Mouse (Mus musculus): ENCODE results near the gene Car5a. TPM values are rescaled to one million over a fixed set of nuclear protein-coding genes. Genes with fewer than 3 reads are reported as not detected.

Car5a gene
- total and polyA plus RNA-seq, 3 experiments, result 0.16 to 0.68 (median 0.57) TPM

DNA sequence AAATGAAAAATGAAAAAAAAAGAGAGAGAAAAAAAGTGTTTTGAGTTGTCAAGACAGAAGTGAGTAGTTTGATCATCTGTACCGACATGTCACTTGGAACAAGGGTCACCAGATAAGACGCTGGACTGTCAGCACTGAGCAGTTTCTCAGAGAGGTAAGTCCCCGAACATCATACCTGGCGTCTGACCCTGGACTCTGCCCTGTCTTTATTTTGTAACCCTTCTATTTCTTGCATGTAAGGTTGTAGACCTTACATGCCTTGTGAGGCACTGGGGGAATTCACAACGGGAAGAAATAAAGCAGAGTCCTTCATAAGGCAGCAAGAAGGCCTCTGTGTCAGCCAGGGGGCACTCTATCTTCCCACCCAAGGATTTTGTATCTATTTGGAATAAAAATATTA is 20.0 kb downstream of the Car5a start:
- ATAC-seq (ENCODE audit: extremely low read depth, insufficient number of reproducible peaks, low FRiP score, poor library complexity, severe bottlenecking) (no peak), DNase-seq (ENCODE audit: low spot score) (no peak)

DNA sequence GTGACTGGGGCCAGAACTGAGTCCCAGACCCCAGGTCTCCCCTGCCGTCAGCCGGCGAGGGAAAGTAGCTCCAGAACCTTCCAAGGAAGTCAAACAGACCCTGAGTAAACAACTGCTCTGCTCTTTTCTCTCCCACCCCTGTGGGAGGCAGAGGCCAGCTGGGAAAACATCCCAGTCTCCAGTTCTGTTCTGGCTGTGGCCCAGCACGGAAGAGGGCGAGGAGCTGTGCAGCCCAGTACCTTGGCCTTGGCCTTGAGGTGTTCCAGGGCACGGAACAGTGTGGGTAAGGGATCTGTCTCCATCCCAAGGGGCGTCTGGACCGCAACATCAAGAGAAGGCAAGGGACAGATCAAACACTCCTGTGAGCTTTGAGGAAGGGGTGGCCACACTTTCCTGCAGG is 22.6 kb downstream of the Car5a start:
- peaks cover 52% of the 10 kb centered on the region for H3K27me3 ChIP-seq (ENCODE audit: insufficient read depth, low read length)
- no peak for DNase-seq (ENCODE audit: low spot score)
- H3K9me3 ChIP-seq (replicated peaks), result no peaks in the 10 kb centered on the region
- H3K4me3 ChIP-seq (ENCODE audit: low read depth, low read length), result no peak overlapping the region
- ATAC-seq (ENCODE audit: extremely low read depth, insufficient number of reproducible peaks, low FRiP score, poor library complexity, severe bottlenecking), result no peak
- peaks cover 8% of the 10 kb centered on the region for H3K4me1 ChIP-seq (ENCODE audit: insufficient read depth, low read depth, low read length)
- no peak for TF ChIP-seq CTCF (IDR thresholded peaks at IDR 0.05; ENCODE audit: low read depth, low read length)
- TF ChIP-seq POLR2AphosphoS5 (IDR thresholded peaks at IDR 0.05; ENCODE audit: insufficient replicate concordance, low read depth, low read length), result no peak
- no peak for TF ChIP-seq GATA2 (IDR thresholded peaks at IDR 0.05; ENCODE audit: borderline replicate concordance, low read depth, low read length)
- TF ChIP-seq GATA1 (IDR thresholded peaks at IDR 0.05; ENCODE audit: borderline replicate concordance, low read length), result no peak
- TF ChIP-seq TAL1 (conservative IDR thresholded peaks at IDR 0.05; ENCODE audit: low read depth, low read length), result no peak
- no peaks in the 10 kb centered on the region for H3K36me3 ChIP-seq (replicated peaks)

More for the DNA sequence above, 20.0 kb downstream of the Car5a start:
- Histone ChIP-seq H3K4me3 (ENCODE audit: low read depth, low read length) (no peak overlapping the region), H3K4me1 (ENCODE audit: insufficient read depth, low read depth, low read length) (peaks cover 16% of the 10 kb centered on the region), H3K36me3 (replicated peaks) (no peaks in the 10 kb centered on the region), H3K9me3 (replicated peaks) (no peaks in the 10 kb centered on the region), H3K27me3 (ENCODE audit: insufficient read depth, low read length) (peaks cover 49% of the 10 kb centered on the region)
- no peak for TF ChIP-seq CTCF (IDR thresholded peaks at IDR 0.05; ENCODE audit: low read depth, low read length)
- no peak for TF ChIP-seq GATA1 (IDR thresholded peaks at IDR 0.05; ENCODE audit: borderline replicate concordance, low read length)
- no peak for TF ChIP-seq POLR2AphosphoS5 (IDR thresholded peaks at IDR 0.05; ENCODE audit: insufficient replicate concordance, low read depth, low read length)
- no peak for TF ChIP-seq GATA2 (IDR thresholded peaks at IDR 0.05; ENCODE audit: borderline replicate concordance, low read depth, low read length)
- TF ChIP-seq TAL1 (conservative IDR thresholded peaks at IDR 0.05; ENCODE audit: low read depth, low read length), result no peak

DNA sequence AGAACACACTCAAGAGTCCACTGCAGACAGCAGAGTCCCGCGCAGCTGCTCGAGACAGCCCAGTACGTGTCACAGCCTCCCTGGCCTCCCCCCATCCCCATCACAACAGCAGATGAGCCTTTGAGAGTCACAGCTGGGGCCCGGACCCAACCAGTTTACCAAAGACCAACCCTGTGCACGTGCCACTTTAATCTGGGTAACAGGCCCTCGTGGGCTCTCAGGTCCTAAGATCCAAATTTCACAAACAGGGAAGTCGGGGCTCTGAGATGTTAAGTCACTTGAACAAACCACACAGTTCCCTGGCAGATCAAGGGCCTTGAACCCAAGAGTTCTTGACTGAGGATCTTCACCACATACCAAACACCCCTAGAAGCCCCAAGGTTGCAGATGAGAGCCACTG is 23.1 kb downstream of the Car5a start:
- Histone ChIP-seq H3K27me3 (ENCODE audit: insufficient read depth, low read length) (peaks cover 54% of the 10 kb centered on the region), H3K4me1 (ENCODE audit: insufficient read depth, low read depth, low read length) (peaks cover 5% of the 10 kb centered on the region), H3K9me3 (replicated peaks) (no peaks in the 10 kb centered on the region), H3K4me3 (ENCODE audit: low read depth, low read length) (no peak overlapping the region), H3K36me3 (replicated peaks) (no peaks in the 10 kb centered on the region)
- ATAC-seq (ENCODE audit: extremely low read depth, insufficient number of reproducible peaks, low FRiP score, poor library complexity, severe bottlenecking) (no peak), DNase-seq (ENCODE audit: low spot score) (no peak)
- no peak for TF ChIP-seq GATA2 (IDR thresholded peaks at IDR 0.05; ENCODE audit: borderline replicate concordance, low read depth, low read length)
- no peak for TF ChIP-seq TAL1 (conservative IDR thresholded peaks at IDR 0.05; ENCODE audit: low read depth, low read length)
- no peak for TF ChIP-seq POLR2AphosphoS5 (IDR thresholded peaks at IDR 0.05; ENCODE audit: insufficient replicate concordance, low read depth, low read length)
- TF ChIP-seq CTCF (IDR thresholded peaks at IDR 0.05; ENCODE audit: low read depth, low read length), result no peak
- no peak for TF ChIP-seq GATA1 (IDR thresholded peaks at IDR 0.05; ENCODE audit: borderline replicate concordance, low read length)

DNA sequence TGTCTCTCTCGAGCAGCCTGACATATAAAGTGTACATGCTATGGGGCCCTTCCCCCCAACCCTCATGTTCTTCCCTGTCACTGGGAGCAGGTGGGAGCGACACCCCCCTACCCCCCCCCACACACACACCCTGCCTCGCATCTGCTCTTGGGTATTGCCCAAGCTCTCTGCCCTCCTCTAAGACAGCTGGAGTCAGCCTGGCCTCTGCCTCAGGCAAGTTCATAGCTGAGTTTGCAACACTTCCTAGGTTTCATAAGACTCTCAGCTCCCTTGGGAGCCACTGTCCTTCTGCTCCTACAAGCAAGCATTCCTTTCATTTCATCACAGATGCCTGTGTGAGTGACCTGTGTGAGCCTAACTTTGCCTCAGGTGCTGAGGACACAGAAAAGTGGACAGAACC is 25.0 kb downstream of the Car5a start:
- TF ChIP-seq GATA1 (IDR thresholded peaks at IDR 0.05; ENCODE audit: borderline replicate concordance, low read length), result no peak
- no peak for TF ChIP-seq GATA2 (IDR thresholded peaks at IDR 0.05; ENCODE audit: borderline replicate concordance, low read depth, low read length)
- no peak for TF ChIP-seq CTCF (IDR thresholded peaks at IDR 0.05; ENCODE audit: low read depth, low read length)
- no peak for TF ChIP-seq TAL1 (conservative IDR thresholded peaks at IDR 0.05; ENCODE audit: low read depth, low read length)
- TF ChIP-seq POLR2AphosphoS5 (IDR thresholded peaks at IDR 0.05; ENCODE audit: insufficient replicate concordance, low read depth, low read length), result no peak
- Histone ChIP-seq H3K4me1 (ENCODE audit: insufficient read depth, low read depth, low read length) (0 out of 2 replicates have a peak, but pooled peaks cover 2% of the 10 kb centered on the region), H3K9me3 (replicated peaks) (no peaks in the 10 kb centered on the region), H3K27me3 (ENCODE audit: insufficient read depth, low read length) (peaks cover 62% of the 10 kb centered on the region), H3K36me3 (replicated peaks) (no peaks in the 10 kb centered on the region), H3K4me3 (ENCODE audit: low read depth, low read length) (no peak overlapping the region)
- DNase-seq (ENCODE audit: low spot score) (no peak), ATAC-seq (ENCODE audit: extremely low read depth, insufficient number of reproducible peaks, low FRiP score, poor library complexity, severe bottlenecking) (no peak)

DNA sequence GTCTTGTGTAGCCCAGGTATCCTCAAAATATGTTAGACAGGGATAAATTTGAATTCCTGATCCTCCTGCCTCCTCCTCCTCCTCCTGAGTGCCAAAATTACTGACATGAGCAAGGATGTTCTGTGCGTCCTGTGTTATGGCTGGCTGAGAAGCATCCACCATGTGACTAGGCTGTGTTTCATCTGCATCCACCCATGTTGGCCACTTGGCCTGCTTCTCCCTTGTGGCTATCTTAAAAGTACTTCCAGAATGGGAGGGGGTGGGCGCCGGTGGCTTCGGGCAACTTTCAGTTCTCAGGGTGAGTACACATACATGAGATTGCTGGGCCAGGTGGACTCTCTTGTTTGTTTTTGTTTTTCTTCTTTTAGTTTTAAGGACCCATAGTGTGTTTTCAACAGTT is 25.5 kb downstream of the Car5a start:
- DNase-seq (ENCODE audit: low spot score) (no peak), ATAC-seq (ENCODE audit: extremely low read depth, insufficient number of reproducible peaks, low FRiP score, poor library complexity, severe bottlenecking) (no peak)
- H3K36me3 ChIP-seq (replicated peaks), result no peaks in the 10 kb centered on the region
- H3K27me3 ChIP-seq (ENCODE audit: insufficient read depth, low read length), result peaks cover 66% of the 10 kb centered on the region
- H3K9me3 ChIP-seq (replicated peaks), result no peaks in the 10 kb centered on the region
- TF ChIP-seq GATA1 (IDR thresholded peaks at IDR 0.05; ENCODE audit: borderline replicate concordance, low read length), result no peak
- no peak for TF ChIP-seq TAL1 (conservative IDR thresholded peaks at IDR 0.05; ENCODE audit: low read depth, low read length)
- no peak for TF ChIP-seq GATA2 (IDR thresholded peaks at IDR 0.05; ENCODE audit: borderline replicate concordance, low read depth, low read length)
- TF ChIP-seq POLR2AphosphoS5 (IDR thresholded peaks at IDR 0.05; ENCODE audit: insufficient replicate concordance, low read depth, low read length), result no peak
- TF ChIP-seq CTCF (IDR thresholded peaks at IDR 0.05; ENCODE audit: low read depth, low read length), result no peak
- no peak overlapping the region for H3K4me3 ChIP-seq (ENCODE audit: low read depth, low read length)
- H3K4me1 ChIP-seq (ENCODE audit: insufficient read depth, low read depth, low read length), result 0 out of 2 replicates have a peak, but pooled peaks cover 2% of the 10 kb centered on the region

DNA sequence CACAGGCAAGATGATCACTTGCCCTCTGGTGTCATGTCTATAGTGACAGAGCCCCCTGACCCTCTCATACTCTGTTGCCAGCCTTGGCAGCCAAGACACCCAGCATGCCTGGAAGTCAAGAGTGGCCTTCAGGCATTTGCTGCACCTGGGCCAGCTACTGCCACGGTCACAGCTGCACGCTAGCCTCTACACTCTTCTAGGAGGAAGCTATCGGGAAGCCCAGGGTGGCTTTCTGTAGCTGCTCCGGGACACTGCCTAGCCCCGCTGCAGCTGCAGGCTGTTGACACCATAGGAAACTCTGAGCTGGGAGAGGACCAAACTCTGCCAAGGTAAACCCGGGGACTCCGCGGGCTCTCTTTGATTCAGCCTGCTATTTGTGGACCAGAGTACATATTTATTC is 31.3 kb downstream of the Car5a start:
- TF ChIP-seq GATA2 (IDR thresholded peaks at IDR 0.05; ENCODE audit: borderline replicate concordance, low read depth, low read length) (no peak), GATA1 (IDR thresholded peaks at IDR 0.05; ENCODE audit: borderline replicate concordance, low read length) (no peak), POLR2AphosphoS5 (IDR thresholded peaks at IDR 0.05; ENCODE audit: insufficient replicate concordance, low read depth, low read length) (no peak), TAL1 (conservative IDR thresholded peaks at IDR 0.05; ENCODE audit: low read depth, low read length) (no peak), CTCF (IDR thresholded peaks at IDR 0.05; ENCODE audit: low read depth, low read length) (no peak)
- Histone ChIP-seq H3K4me1 (ENCODE audit: insufficient read depth, low read depth, low read length) (peaks cover 31% of the 10 kb centered on the region), H3K36me3 (replicated peaks) (peaks cover 5% of the 10 kb centered on the region), H3K4me3 (ENCODE audit: low read depth, low read length) (no peak overlapping the region), H3K9me3 (replicated peaks) (no peaks in the 10 kb centered on the region), H3K27me3 (ENCODE audit: insufficient read depth, low read length) (peaks cover 24% of the 10 kb centered on the region)
- DNase-seq (ENCODE audit: low spot score) (no peak), ATAC-seq (ENCODE audit: extremely low read depth, insufficient number of reproducible peaks, low FRiP score, poor library complexity, severe bottlenecking) (no peak)
